Mouse (Mus musculus) liver, embryonic 14.5 days (tissue): ENCODE measurements at regions not wholly inside any gene's neighbourhood (a gene's known extent, or its start where the extent isn't known, plus 50 kb on each side); places are given as distances from the start of the nearest gene placed in this dataset.

Experiments
- CTCF ChIP-seq: IDR thresholded peaks from 2 replicates; pipeline ENCODE4 v1.5.1; 2016; ENCODE audit warnings: antibody characterized with exemption, low read depth, control low read depth
- EP300 ChIP-seq: IDR thresholded peaks from 2 replicates; pipeline ENCODE4 v1.6.1; 2016; ENCODE audit warnings: antibody characterized with exemption, low read depth

- TF ChIP-seq CTCF = no peak
- TF ChIP-seq EP300 = no peak
These were observed 179.9 kb upstream of the Tle4 start for GRCm38 (mm10) chr19:14777709-14778108.
